Mouse (Mus musculus): Measurements from ENCODE around the gene Wars. TPM values are rescaled to one million over a fixed set of nuclear protein-coding genes. Genes with fewer than 3 reads are reported as not detected.

Wars gene
- polyA plus RNA-seq, 1 experiment from 2014 or later, result 156 TPM

GRCm38 (mm10) chr12:108827641-108828040, 66.3 kb downstream of the Wars start:
- Histone ChIP-seq H3K4me3 (no peak overlapping the region), H3K36me3 (peaks cover 41% of the 10 kb centered on the region), H3K27ac (replicated peaks) (no peak overlapping the region), H3K27me3 (ENCODE audit: low read depth, poor library complexity, severe bottlenecking) (no peaks in the 10 kb centered on the region), H3K9me3 (replicated peaks) (no peaks in the 10 kb centered on the region), H3K4me1 (no peaks in the 10 kb centered on the region)
- no peak for DNase-seq (ENCODE audit: low spot score)
- 97% methylated on average over 6 of the region's 6 CpGs for WGBS

DNA sequence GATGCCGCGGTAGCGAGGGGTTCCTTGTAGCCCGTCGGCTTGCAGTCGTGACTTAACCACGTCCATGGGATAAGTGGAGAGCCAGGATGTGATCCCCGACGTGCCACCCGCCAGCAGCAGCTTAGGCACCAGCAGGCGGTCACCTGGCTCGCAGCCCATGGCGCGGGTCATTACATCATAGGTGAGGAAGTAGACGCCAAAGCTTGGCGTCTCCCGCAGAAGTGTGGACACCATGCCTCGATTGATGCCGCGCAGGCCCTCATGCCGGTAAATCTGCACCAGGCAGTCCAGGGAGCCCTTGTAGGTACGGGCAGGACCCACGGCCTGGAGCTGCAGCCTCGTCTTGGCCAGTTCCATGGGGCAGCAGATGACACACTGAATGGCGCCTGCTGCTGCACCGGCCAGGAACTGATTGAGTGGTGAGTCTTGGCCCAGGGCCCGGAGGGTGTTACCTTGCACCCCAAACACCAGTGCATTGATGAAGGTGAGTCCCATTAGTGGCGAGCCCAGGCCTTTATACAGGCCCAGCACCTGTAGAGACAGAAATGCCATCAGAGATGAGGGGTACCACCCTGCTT, 66.9 kb downstream of the Wars start:
- peaks cover 41% of the 10 kb centered on the region for H3K36me3 ChIP-seq
- DNase-seq (ENCODE audit: low spot score), result no peak
- WGBS, result 95% methylated on average over 28 of the region's 28 CpGs

DNA sequence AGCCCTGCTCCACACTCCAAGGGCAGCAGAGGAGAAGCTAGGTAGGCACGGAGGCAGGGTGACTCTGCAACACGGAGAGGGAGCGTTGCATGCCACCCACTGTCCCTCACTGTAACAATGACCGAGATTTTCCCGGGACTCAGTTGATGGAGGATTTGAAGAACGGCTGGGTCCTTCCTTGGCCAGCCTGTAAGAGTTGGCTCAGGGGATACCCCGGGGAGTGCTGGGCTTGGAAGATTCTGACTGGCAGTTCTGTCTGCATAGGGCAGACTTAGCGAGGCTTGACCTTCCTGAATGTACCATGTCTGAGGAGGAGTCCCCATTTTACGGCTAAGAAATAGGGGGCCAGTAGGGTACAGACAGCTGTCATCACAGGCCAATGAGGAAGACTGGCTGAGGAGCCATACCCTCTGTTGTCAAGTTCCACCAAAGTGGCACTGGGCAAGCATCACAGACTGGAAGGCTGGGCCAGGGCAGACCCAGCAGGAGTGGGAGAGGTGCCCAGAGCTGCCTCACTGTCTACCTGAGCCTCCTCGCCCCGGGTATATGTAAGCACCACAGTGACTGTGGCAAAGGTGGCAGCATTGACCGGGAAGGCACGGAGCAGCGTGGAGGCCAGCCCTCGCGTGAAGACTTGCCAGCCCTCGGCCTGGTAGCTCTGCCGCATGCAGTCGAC, 67.6 kb downstream of the Wars start:
- Histone ChIP-seq H3K9me3 (replicated peaks) (no peaks in the 10 kb centered on the region), H3K36me3 (peaks cover 41% of the 10 kb centered on the region), H3K27ac (replicated peaks) (no peak overlapping the region), H3K27me3 (ENCODE audit: low read depth, poor library complexity, severe bottlenecking) (no peaks in the 10 kb centered on the region), H3K4me1 (no peaks in the 10 kb centered on the region), H3K4me3 (no peak overlapping the region)
- 94% methylated on average over 19 of the region's 19 CpGs for WGBS
- DNase-seq (ENCODE audit: low spot score), result no peak

More for the DNA sequence above, 66.9 kb downstream of the Wars start:
- Histone ChIP-seq H3K27ac (replicated peaks) (no peak overlapping the region), H3K4me1 (no peaks in the 10 kb centered on the region), H3K27me3 (ENCODE audit: low read depth, poor library complexity, severe bottlenecking) (no peaks in the 10 kb centered on the region), H3K9me3 (replicated peaks) (no peaks in the 10 kb centered on the region), H3K4me3 (no peak overlapping the region)

GRCm38 (mm10) chr12:108825561-108826224, 68.3 kb downstream of the Wars start:
- H3K4me1 ChIP-seq, result no peaks in the 10 kb centered on the region
- H3K27ac ChIP-seq (replicated peaks), result no peak overlapping the region
- 94% methylated on average over 13 of the region's 13 CpGs for WGBS
- H3K27me3 ChIP-seq (ENCODE audit: low read depth, poor library complexity, severe bottlenecking), result no peaks in the 10 kb centered on the region
- no peaks in the 10 kb centered on the region for H3K9me3 ChIP-seq (replicated peaks)
- H3K36me3 ChIP-seq, result peaks cover 38% of the 10 kb centered on the region
- no peak for DNase-seq (ENCODE audit: low spot score)
- no peak overlapping the region for H3K4me3 ChIP-seq

GRCm38 (mm10) chr12:108824225-108824874, 69.6 kb downstream of the Wars start:
- DNase-seq (ENCODE audit: low spot score), result no peak
- 96% methylated on average over 15 of the region's 15 CpGs for WGBS
- Histone ChIP-seq H3K27me3 (ENCODE audit: low read depth, poor library complexity, severe bottlenecking) (no peaks in the 10 kb centered on the region), H3K9me3 (replicated peaks) (no peaks in the 10 kb centered on the region), H3K27ac (replicated peaks) (no peak overlapping the region), H3K36me3 (peaks cover 39% of the 10 kb centered on the region), H3K4me1 (no peaks in the 10 kb centered on the region), H3K4me3 (no peak overlapping the region)

DNA sequence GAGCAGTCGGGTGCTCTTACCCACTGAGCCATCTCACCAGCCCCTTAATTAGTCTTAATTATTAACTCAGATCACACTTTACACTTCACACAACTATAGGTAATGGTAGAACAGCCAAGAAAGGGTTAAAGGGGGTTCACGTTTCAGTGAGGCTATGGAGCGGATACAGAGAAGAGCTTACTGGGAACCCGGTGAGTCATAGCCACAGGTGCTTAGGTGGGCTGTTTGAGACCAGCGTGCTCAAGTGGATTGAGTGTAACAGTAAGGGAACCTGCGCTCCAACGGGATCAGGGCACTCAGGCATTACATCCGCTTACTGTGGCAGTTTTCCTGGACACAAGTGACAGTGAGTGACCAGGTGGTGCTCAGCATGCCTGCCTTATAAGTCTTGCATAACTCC, 70.9 kb downstream of the Wars start:
- no peak for DNase-seq (ENCODE audit: low spot score)
- 83% methylated on average over 8 of the region's 8 CpGs for WGBS
- Histone ChIP-seq H3K27me3 (ENCODE audit: low read depth, poor library complexity, severe bottlenecking) (no peaks in the 10 kb centered on the region), H3K27ac (replicated peaks) (no peak overlapping the region), H3K36me3 (peaks cover 42% of the 10 kb centered on the region), H3K4me1 (no peaks in the 10 kb centered on the region), H3K9me3 (replicated peaks) (no peaks in the 10 kb centered on the region), H3K4me3 (no peak overlapping the region)

- no peaks in the 10 kb centered on the region for H3K27me3 ChIP-seq (ENCODE audit: low read depth, poor library complexity, severe bottlenecking)
- 90% methylated on average over 4 of the region's 4 CpGs for WGBS
- no peak for DNase-seq (ENCODE audit: low spot score)
- H3K36me3 ChIP-seq, result peaks cover 43% of the 10 kb centered on the region
- no peaks in the 10 kb centered on the region for H3K9me3 ChIP-seq (replicated peaks)
- H3K4me1 ChIP-seq, result no peaks in the 10 kb centered on the region
- H3K27ac ChIP-seq (replicated peaks), result no peak overlapping the region
- H3K4me3 ChIP-seq, result no peak overlapping the region
Observed at GRCm38 (mm10) chr12:108820461-108820860, 73.5 kb downstream of the Wars start.

- DNase-seq (ENCODE audit: low spot score), result no peak
- 90% methylated on average over 11 of the region's 11 CpGs for WGBS
- Histone ChIP-seq H3K36me3 (peaks cover 72% of the 10 kb centered on the region), H3K9me3 (replicated peaks) (no peaks in the 10 kb centered on the region), H3K4me3 (no peak overlapping the region), H3K27ac (replicated peaks) (no peak overlapping the region), H3K27me3 (ENCODE audit: low read depth, poor library complexity, severe bottlenecking) (no peaks in the 10 kb centered on the region), H3K4me1 (no peaks in the 10 kb centered on the region)
Observed at GRCm38 (mm10) chr12:108816569-108816968, 77.4 kb downstream of the Wars start.

DNA sequence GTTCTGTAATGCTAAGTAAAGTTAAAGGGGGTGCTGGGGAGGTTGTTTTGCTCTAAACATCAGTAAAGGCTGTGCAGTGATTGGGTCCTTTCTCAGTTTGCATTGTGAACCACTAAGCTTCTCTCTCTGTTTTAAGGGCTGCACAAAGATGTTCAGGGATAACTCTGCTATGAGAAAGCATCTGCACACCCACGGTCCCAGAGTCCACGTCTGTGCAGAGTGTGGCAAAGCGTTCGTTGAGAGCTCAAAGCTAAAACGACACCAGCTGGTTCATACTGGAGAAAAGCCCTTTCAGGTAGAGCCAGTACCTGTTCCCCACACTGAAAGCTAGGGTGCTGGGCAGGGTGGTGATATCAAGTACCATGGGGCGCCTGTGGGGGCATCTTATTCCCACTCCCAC, 79.5 kb downstream of the Wars start:
- H3K4me1 ChIP-seq, result no peaks in the 10 kb centered on the region
- H3K27me3 ChIP-seq (ENCODE audit: low read depth, poor library complexity, severe bottlenecking), result no peaks in the 10 kb centered on the region
- no peak for DNase-seq (ENCODE audit: low spot score)
- no peak overlapping the region for H3K27ac ChIP-seq (replicated peaks)
- 94% methylated on average over 6 of the region's 6 CpGs for WGBS
- no peak overlapping the region for H3K4me3 ChIP-seq
- H3K9me3 ChIP-seq (replicated peaks), result no peaks in the 10 kb centered on the region
- H3K36me3 ChIP-seq, result peaks cover 80% of the 10 kb centered on the region

- 88% methylated on average over 6 of the region's 6 CpGs for WGBS
- Histone ChIP-seq H3K9me3 (replicated peaks) (no peaks in the 10 kb centered on the region), H3K27me3 (ENCODE audit: low read depth, poor library complexity, severe bottlenecking) (no peaks in the 10 kb centered on the region), H3K27ac (replicated peaks) (no peak overlapping the region), H3K4me3 (no peak overlapping the region), H3K36me3 (peaks cover 79% of the 10 kb centered on the region), H3K4me1 (no peaks in the 10 kb centered on the region)
- DNase-seq (ENCODE audit: low spot score), result no peak
Observed at GRCm38 (mm10) chr12:108812463-108812862, 81.5 kb downstream of the Wars start.

DNA sequence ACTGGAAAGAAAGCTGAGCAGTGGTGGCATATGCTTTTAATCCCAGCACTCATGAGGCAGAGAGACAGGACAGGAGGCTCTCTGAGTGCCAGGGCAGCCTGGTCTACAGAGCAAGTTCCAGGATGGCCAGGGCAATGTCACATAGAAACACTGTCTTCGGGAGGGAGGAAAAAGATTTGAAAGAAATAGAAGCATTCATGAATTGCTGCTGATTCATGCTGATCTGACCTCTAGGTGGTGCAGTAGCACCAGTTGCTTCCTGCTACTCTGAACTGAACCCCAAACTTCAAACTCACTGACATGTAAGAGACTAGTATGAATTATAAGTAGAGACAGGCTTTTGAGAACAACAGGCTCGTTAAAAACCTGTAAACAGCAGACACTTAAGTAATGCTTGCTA, 82.8 kb downstream of the Wars start:
- Histone ChIP-seq H3K4me1 (no peaks in the 10 kb centered on the region), H3K9me3 (replicated peaks) (no peaks in the 10 kb centered on the region), H3K27me3 (ENCODE audit: low read depth, poor library complexity, severe bottlenecking) (no peaks in the 10 kb centered on the region), H3K36me3 (peaks cover 79% of the 10 kb centered on the region), H3K4me3 (no peak overlapping the region), H3K27ac (replicated peaks) (no peak overlapping the region)
- no peak for DNase-seq (ENCODE audit: low spot score)
- 82% methylated on average over 2 of the region's 2 CpGs for WGBS

DNA sequence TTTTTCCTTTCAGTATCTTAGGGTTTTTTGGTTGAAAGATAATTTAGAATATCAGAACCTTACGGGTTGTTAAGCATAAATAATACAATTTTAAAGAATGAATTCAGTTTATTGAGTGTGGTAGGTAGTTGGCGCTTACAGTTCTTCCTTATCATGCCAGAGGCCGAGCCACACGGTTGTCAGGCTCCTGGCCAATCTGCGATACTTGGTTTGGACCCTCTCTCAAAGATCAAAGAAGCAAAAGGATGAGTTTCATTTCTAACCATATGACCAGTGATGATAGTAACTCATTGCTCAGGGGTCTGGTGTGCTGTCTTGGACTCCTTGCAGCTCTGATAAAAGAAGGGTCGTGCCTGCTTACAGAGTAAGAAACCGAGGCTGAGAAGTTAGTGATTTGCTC, 83.7 kb downstream of the Wars start:
- DNase-seq (ENCODE audit: low spot score), result no peak
- H3K27ac ChIP-seq (replicated peaks), result no peak overlapping the region
- no peaks in the 10 kb centered on the region for H3K4me1 ChIP-seq
- no peaks in the 10 kb centered on the region for H3K9me3 ChIP-seq (replicated peaks)
- 96% methylated on average over 7 of the region's 7 CpGs for WGBS
- no peaks in the 10 kb centered on the region for H3K27me3 ChIP-seq (ENCODE audit: low read depth, poor library complexity, severe bottlenecking)
- no peak overlapping the region for H3K4me3 ChIP-seq
- H3K36me3 ChIP-seq, result peaks cover 72% of the 10 kb centered on the region

All from midbrain, embryonic 10.5 days (tissue).